Mouse (Mus musculus): Measurements from ENCODE around the gene Rarg.
A peak's percentile ranks its signal among the peaks of the same experiment; 100 is the strongest.
"Not testable (repeated sequence)": the region's sequence is repeated elsewhere in the genome, so short reads cannot be mapped to it uniquely, and the experiment has no call there.

The Rarg gene

GRCm38 (mm10) chr15:102238543-102239259, 18.6 kb downstream of the Rarg start:
- no peak for DNase-seq (ENCODE audit: low spot score in 2 of 2)

GRCm38 (mm10) chr15:102235371-102236027, 21.8 kb downstream of the Rarg start:
- no peak for DNase-seq (ENCODE audit: low spot score in 2 of 2)

GRCm38 (mm10) chr15:102233896-102234295, 23.4 kb downstream of the Rarg start:
- no peak for DNase-seq (ENCODE audit: low spot score in 2 of 2)

DNA sequence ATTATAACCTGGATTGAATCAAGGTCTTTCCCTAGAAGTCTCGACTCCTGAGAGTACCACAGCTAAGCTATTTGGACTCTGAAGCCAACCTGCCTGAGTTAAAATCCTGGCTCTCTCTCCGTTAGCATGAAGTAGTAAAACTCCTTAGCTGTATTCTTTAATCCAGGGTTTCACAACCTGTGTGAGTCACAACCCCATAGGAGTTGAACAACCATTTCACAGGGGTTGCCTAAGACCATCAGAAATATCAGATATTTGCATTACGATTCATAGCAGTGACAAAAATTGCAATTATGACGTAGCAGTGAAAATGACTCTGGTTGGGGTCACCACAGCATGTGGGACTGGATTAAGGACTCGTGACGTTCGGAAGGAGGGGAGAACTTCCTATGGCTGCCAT, 24.6 kb downstream of the Rarg start:
- no peak for DNase-seq (ENCODE audit: low spot score in 2 of 2)

GRCm38 (mm10) chr15:102231748-102232147, 25.6 kb downstream of the Rarg start, which contains the start of gene Itgb7:
TSS of gene Itgb7 (minus strand) at chr15:102231944.
- no peak for DNase-seq (ENCODE audit: low spot score in 2 of 2)

- no peak for DNase-seq (ENCODE audit: low spot score in 2 of 2)
Observed at GRCm38 (mm10) chr15:102230408-102231321, 26.7 kb downstream of the Rarg start.

DNA sequence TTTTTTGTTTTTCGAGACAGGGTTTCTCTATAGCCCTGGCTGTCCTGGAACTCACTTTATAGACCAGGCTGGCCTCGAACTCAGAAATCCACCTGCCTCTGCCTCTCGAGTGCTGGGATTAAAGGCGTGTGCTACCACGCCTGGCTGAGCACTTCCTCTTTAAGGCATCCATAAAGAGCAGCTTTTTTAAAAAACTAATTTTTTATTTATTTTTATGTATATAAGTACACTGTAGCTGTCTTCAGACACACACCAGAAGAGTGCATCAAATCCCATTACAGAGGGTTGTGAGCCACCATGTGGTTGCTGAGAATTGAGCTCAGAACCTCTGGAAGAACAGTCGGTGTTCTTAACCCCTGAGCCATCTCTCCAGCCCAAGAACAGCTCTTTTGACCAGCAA, 31.7 kb downstream of the Rarg start:
- DNase-seq (ENCODE audit: low spot score in 2 of 2): not testable (repeated sequence)

GRCm38 (mm10) chr15:102224992-102225617, 32.2 kb downstream of the Rarg start:
- DNase-seq (ENCODE audit: low spot score in 2 of 2): no peak

- peak; percentile 74 to 83 for DNase-seq (ENCODE audit: low spot score in 2 of 2)
Observed at GRCm38 (mm10) chr15:102224186-102224991, 32.9 kb downstream of the Rarg start.

DNA sequence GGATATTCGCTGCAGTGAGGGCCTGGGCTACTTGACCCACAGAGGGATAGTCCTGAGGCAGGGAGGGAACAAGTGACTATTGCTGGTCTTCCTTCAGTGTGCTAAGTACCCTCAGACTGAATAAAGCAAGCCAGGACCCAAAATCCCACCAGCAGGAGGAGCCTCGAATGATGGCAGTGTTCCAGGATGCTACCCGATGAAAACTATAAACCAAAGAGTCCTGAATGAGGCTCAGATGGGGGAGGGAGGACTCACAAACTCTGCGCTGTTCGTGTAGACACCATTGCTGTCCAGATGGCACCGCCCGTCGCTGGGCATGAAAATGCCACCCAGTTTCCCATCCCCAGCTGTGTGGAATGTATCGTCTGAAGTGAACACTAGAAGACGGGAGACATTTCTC, 34.9 kb downstream of the Rarg start:
- no peak for DNase-seq (ENCODE audit: low spot score in 2 of 2)

- DNase-seq (ENCODE audit: low spot score in 2 of 2): no peak
Observed at GRCm38 (mm10) chr15:102217325-102217724, 40.0 kb downstream of the Rarg start.

GRCm38 (mm10) chr15:102216459-102217228, 40.7 kb downstream of the Rarg start:
- no peak for DNase-seq (ENCODE audit: low spot score in 2 of 2)

DNA sequence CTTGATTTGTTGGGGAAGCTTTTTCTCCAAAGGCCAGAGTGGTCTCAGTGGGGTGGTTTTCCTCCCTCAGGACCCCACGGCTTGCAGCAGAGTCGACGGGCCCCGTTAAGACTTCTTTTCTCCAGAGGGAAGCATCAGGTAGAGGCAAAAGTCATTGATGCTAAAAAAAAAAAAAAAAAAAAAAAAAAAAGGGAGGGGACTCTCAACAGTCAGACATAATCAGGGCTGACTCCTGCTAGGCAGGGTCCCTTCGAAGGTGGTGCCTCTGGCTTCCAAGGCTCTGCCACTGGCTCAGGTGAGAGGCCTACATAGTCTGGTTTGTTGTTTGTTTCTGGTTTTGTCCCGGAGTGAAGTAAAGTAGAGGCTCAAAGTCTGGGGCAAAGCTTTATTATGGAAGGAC, 41.7 kb downstream of the Rarg start:
- no peak for DNase-seq (ENCODE audit: low spot score in 2 of 2)

DNA sequence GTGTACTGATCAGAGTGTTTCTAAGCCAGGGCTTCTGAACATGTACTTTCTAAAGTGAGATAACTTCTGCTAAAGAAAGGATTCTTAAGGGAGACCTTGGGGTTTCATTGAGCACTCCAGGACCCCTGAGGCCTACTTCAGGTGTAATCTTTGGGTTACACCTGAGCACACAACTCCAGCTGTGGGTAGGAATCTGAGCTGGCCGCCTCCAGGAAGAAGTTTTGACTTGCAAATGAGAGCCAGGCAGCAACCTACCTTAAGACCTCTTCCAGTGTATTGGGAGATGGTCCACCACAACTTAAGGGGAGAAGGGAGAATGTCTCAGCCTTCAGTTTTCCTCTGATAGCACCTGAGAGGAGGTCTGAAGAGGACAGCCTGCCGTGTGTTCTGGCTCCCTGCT, 43.2 kb downstream of the Rarg start:
- no peak for DNase-seq (ENCODE audit: low spot score in 2 of 2)

DNA sequence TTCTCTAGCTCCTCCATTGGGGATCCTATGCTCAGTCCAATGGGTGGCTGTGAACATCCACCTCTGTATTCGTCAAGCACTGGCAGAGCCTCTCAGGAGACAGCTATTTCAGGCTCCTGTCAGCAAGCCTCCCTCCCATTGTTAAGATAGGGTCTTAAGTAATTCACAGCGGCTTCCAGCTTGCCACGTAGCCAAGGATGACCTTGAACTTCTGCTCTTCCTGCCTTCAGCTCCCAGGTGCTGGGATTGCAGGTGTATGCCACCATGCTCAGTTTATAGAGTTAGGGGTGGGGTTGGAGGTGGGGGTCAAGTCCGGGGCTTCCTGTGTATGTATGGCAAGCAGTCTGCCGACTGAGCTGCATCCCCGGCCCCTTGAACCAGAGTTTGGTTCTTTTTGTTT, 45.4 kb downstream of the Rarg start:
- no peak for DNase-seq (ENCODE audit: low spot score in 2 of 2)

- DNase-seq (ENCODE audit: low spot score in 2 of 2): no peak
Observed at GRCm38 (mm10) chr15:102210816-102211215, 46.5 kb downstream of the Rarg start.

GRCm38 (mm10) chr15:102209114-102209513, 48.2 kb downstream of the Rarg start:
- no peak for DNase-seq (ENCODE audit: low spot score in 2 of 2)

- no peak for DNase-seq (ENCODE audit: low spot score in 2 of 2)
Observed at GRCm38 (mm10) chr15:102208092-102208561, 49.2 kb downstream of the Rarg start.

- no peak for DNase-seq (ENCODE audit: low spot score in 2 of 2)
Observed at GRCm38 (mm10) chr15:102207351-102207750, 50.0 kb downstream of the Rarg start.

DNA sequence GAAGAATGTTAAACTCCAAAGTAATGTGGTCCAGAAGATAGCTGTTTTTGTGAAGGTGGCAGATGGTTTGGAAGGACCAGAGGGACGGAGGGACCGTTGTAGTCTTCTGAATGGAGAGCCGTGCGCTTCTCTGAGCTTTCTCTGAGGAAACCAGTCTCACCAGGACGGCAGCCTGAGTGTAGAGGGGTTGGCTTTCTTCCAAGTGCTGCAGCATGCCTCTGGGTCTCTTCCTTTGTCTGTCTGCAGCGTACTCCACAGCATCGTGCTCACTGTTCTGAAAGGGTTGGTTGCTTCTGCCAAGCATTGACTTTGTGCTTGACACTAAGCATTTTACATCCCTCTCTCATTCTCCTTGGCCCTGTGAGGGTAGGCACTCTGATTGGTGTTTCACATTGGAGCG, 51.5 kb downstream of the Rarg start:
- peak in 1 of 2 experiments; percentile 44 for DNase-seq (ENCODE audit: low spot score in 2 of 2)

All from frontal cortex, postnatal 36 days (tissue).